Mouse (Mus musculus): ENCODE measurements around the gene Nosip. TPM values are rescaled to one million over a fixed set of nuclear protein-coding genes. Genes with fewer than 3 reads are reported as not detected.

The Nosip gene
- total and polyA plus RNA-seq, 3 experiments = 72.4 to 86.8 (median 81.4) TPM

GRCm38 (mm10) chr7:45050945-45051600 lies 11.2 kb upstream of the Nosip start:
- Histone ChIP-seq H3K4me1 (ENCODE audit: control insufficient read depth in 1 of 2, insufficient read depth in 2 of 2) (peaks cover 0 to 16% of the 10 kb centered on the region in 2 experiments; a peak in 2 of 4 replicates), H3K27me3 (replicated peaks) (no peaks in the 10 kb centered on the region), H3K9me3 (replicated peaks; ENCODE audit: low read length) (no peaks in the 10 kb centered on the region), H3K36me3 (replicated peaks in 1 of 2; ENCODE audit: control insufficient read depth in 1 of 2, insufficient read depth in 1 of 2, low read length in 1 of 2) (peaks cover 42 to 43% of the 10 kb centered on the region in 2 experiments), H3K9ac (ENCODE audit: insufficient read depth, low read depth) (peak overlapping the region; percentile 78), H3K27ac (ENCODE audit: insufficient read depth, low read depth) (peak overlapping the region; percentile 98), H3K79me2 (replicated peaks; ENCODE audit: control insufficient read depth, extremely low read depth, insufficient read depth, poor library complexity, severe bottlenecking) (peaks cover 3% of the 10 kb centered on the region), H3K4me3 (replicated peaks in 1 of 3; ENCODE audit: low read depth in 2 of 3, low read length in 2 of 3, poor library complexity in 1 of 3) (peak overlapping the region; percentile 64 to 80 (median 65)), H3K4me2 (ENCODE audit: insufficient read depth, low read depth, poor library complexity, severe bottlenecking) (peak overlapping the region; percentile 71)
- peak; percentile 96 for DNase-seq (ENCODE audit: extremely low read depth)
- dilution Hi-C loops (cut with MboI; ENCODE audit: extremely low pct_ligation_motif_present, extremely low pct_unique_long_range_greater_than_20kb, low sequenced_read_pairs) (no loop called here), in situ Hi-C loops (cut with MboI; ENCODE audit: low pct_ligation_motif_present, low pct_unique_long_range_greater_than_20kb, low sequenced_read_pairs) (no loop called here)
- TF ChIP-seq POLR2A (IDR thresholded peaks at IDR 0.05; ENCODE audit: low read depth, low read length) = peak; percentile 60
- no peak for TF ChIP-seq ETS1 (conservative IDR thresholded peaks at IDR 0.05; ENCODE audit: low read depth, low read length)
- TF ChIP-seq MYC (IDR thresholded peaks at IDR 0.05; ENCODE audit: low read depth, low read length) = no peak
- no peak for TF ChIP-seq ZKSCAN1 (IDR thresholded peaks at IDR 0.05; ENCODE audit: borderline replicate concordance, low read depth, low read length)
- no peak for TF ChIP-seq SIN3A (IDR thresholded peaks at IDR 0.05; ENCODE audit: low read length)
- no peak for TF ChIP-seq PAX5 (IDR thresholded peaks at IDR 0.05; ENCODE audit: low read length)
- TF ChIP-seq ELF1 (IDR thresholded peaks at IDR 0.05; ENCODE audit: low read depth, low read length) = 0 out of 2 replicates have a peak, but pooled peaks have one; percentile 36
- TF ChIP-seq TBP (conservative IDR thresholded peaks at IDR 0.05; ENCODE audit: low read depth, low read length) = 0 out of 2 replicates have a peak, but pooled peaks have one; percentile 56
- TF ChIP-seq MAZ (IDR thresholded peaks at IDR 0.05; ENCODE audit: low read depth, low read length) = 0 out of 2 replicates have a peak, but pooled peaks have one; percentile 8
- TF ChIP-seq CHD2 (IDR thresholded peaks at IDR 0.05; ENCODE audit: low read length) = peak; percentile 83
- no peak for TF ChIP-seq CTCF (conservative IDR thresholded peaks at IDR 0.05 in 1 of 2, IDR thresholded peaks at IDR 0.05 in 1 of 2; ENCODE audit: low read depth in 2 of 2, low read length in 2 of 2)
- no peak for TF ChIP-seq E2F4 (IDR thresholded peaks at IDR 0.05; ENCODE audit: insufficient replicate concordance, low read depth, low read length)
- TF ChIP-seq TCF12 (IDR thresholded peaks at IDR 0.05; ENCODE audit: low read depth, low read length) = no peak
- no peak for TF ChIP-seq ZNF384 (IDR thresholded peaks at IDR 0.05; ENCODE audit: low read depth, low read length)

GRCm38 (mm10) chr7:45051601-45051974 lies 10.6 kb upstream of the Nosip start:
- H3K27ac ChIP-seq (ENCODE audit: insufficient read depth, low read depth) = peak overlapping the region; percentile 98
- H3K79me2 ChIP-seq (replicated peaks; ENCODE audit: control insufficient read depth, extremely low read depth, insufficient read depth, poor library complexity, severe bottlenecking) = peaks cover 3% of the 10 kb centered on the region
- H3K9ac ChIP-seq (ENCODE audit: insufficient read depth, low read depth) = peak overlapping the region; percentile 78
- H3K9me3 ChIP-seq (replicated peaks; ENCODE audit: low read length) = no peaks in the 10 kb centered on the region
- peaks cover 0 to 18% of the 10 kb centered on the region in 2 experiments; a peak in 2 of 4 replicates for H3K4me1 ChIP-seq (ENCODE audit: control insufficient read depth in 1 of 2, insufficient read depth in 2 of 2)
- peak overlapping the region; percentile 64 to 80 (median 65) for H3K4me3 ChIP-seq (replicated peaks in 1 of 3; ENCODE audit: low read depth in 2 of 3, low read length in 2 of 3, poor library complexity in 1 of 3)
- in situ Hi-C loops (cut with MboI; ENCODE audit: low pct_ligation_motif_present, low pct_unique_long_range_greater_than_20kb, low sequenced_read_pairs) = no loop called here
- DNase-seq (ENCODE audit: extremely low read depth) = peak; percentile 80
- dilution Hi-C loops (cut with MboI; ENCODE audit: extremely low pct_ligation_motif_present, extremely low pct_unique_long_range_greater_than_20kb, low sequenced_read_pairs) = no loop called here
- no peaks in the 10 kb centered on the region for H3K27me3 ChIP-seq (replicated peaks)
- peak overlapping the region; percentile 71 for H3K4me2 ChIP-seq (ENCODE audit: insufficient read depth, low read depth, poor library complexity, severe bottlenecking)
- H3K36me3 ChIP-seq (replicated peaks in 1 of 2; ENCODE audit: control insufficient read depth in 1 of 2, insufficient read depth in 1 of 2, low read length in 1 of 2) = peaks cover 37 to 38% of the 10 kb centered on the region in 2 experiments
- TF ChIP-seq NELFE (IDR thresholded peaks at IDR 0.05; ENCODE audit: low read depth, low read length) (peak; percentile 12; the same call in 1 of the 2 replicates), JUN (IDR thresholded peaks at IDR 0.05; ENCODE audit: insufficient read depth, low read depth, low read length) (no peak), ZC3H11A (IDR thresholded peaks at IDR 0.05; ENCODE audit: low read depth, low read length) (no peak), ETS1 (conservative IDR thresholded peaks at IDR 0.05; ENCODE audit: low read depth, low read length) (peak; percentile 45; the same call in 1 of the 2 replicates), ZNF384 (IDR thresholded peaks at IDR 0.05; ENCODE audit: low read depth, low read length) (peak; percentile 33; the same call in 1 of the 2 replicates), HCFC1 (IDR thresholded peaks at IDR 0.05; ENCODE audit: low read depth, low read length) (no peak), MAX (IDR thresholded peaks at IDR 0.05; ENCODE audit: low read length) (peak; percentile 41; the same call in 1 of the 2 replicates), MEF2A (IDR thresholded peaks at IDR 0.05; ENCODE audit: borderline replicate concordance, low read depth, low read length) (peak; percentile 72), E2F4 (IDR thresholded peaks at IDR 0.05; ENCODE audit: insufficient replicate concordance, low read depth, low read length) (no peak), JUND (conservative IDR thresholded peaks at IDR 0.05; ENCODE audit: low read depth, low read length) (no peak), CHD2 (IDR thresholded peaks at IDR 0.05; ENCODE audit: low read length) (no peak), KAT2A (IDR thresholded peaks at IDR 0.05; ENCODE audit: insufficient replicate concordance, low read length) (no peak), PAX5 (IDR thresholded peaks at IDR 0.05; ENCODE audit: low read length) (no peak), MAFK (IDR thresholded peaks at IDR 0.05; ENCODE audit: insufficient replicate concordance, low read length) (no peak), USF1 (IDR thresholded peaks at IDR 0.05; ENCODE audit: low read depth, low read length) (no peak), RAD21 (IDR thresholded peaks at IDR 0.05; ENCODE audit: low read depth, low read length) (no peak), MXI1 (IDR thresholded peaks at IDR 0.05; ENCODE audit: low read depth, low read length) (no peak), SIN3A (IDR thresholded peaks at IDR 0.05; ENCODE audit: low read length) (peak; percentile 72), SMC3 (IDR thresholded peaks at IDR 0.05; ENCODE audit: low read depth, low read length) (no peak), NRF1 (IDR thresholded peaks at IDR 0.05; ENCODE audit: low read depth, low read length) (no peak), BHLHE40 (IDR thresholded peaks at IDR 0.05; ENCODE audit: low read depth, low read length) (peak; percentile 74), RCOR1 (conservative IDR thresholded peaks at IDR 0.05; ENCODE audit: low read depth, low read length) (peak; percentile 61; the same call in 1 of the 2 replicates), IRF4 (IDR thresholded peaks at IDR 0.05; ENCODE audit: low read depth, low read length) (peak; percentile 41; the same call in 1 of the 2 replicates)

Data from CH12.LX (cell line).